Mouse (Mus musculus): Measurements from ENCODE around the gene Adgrb3. TPM values are rescaled to one million over a fixed set of nuclear protein-coding genes. Genes with fewer than 3 reads are reported as not detected.
"Not testable (repeated sequence)": the region's sequence is repeated elsewhere in the genome, so short reads cannot be mapped to it uniquely, and the experiment has no call there.

Gene Adgrb3
- polyA plus RNA-seq, 1 experiment from 2014 or later = 0.58 TPM

GRCm38 (mm10) chr1:25652717-25653116, 176.8 kb downstream of the Adgrb3 start:
- whole genome bisulfite sequencing = 86% methylated on average over 1 of the region's 1 CpGs
- H3K4me3 ChIP-seq (ENCODE audit: control insufficient read depth in 1 of 2, insufficient read depth in 1 of 2, low read depth in 1 of 2, low read length in 2 of 2) = no peak overlapping the region
- H3K27ac ChIP-seq (replicated peaks in 1 of 2; ENCODE audit: control insufficient read depth in 1 of 2, insufficient read depth in 1 of 2, low read depth in 2 of 2, low read length in 2 of 2) = no peak overlapping the region

GRCm38 (mm10) chr1:25644256-25644655, 185.3 kb downstream of the Adgrb3 start:
- no peaks in the 10 kb centered on the region for H3K9me3 ChIP-seq (ENCODE audit: control insufficient read depth, low read length)
- ATAC-seq (ENCODE audit: insufficient number of reproducible peaks, insufficient read depth, low FRiP score, low read depth) = no peak
- no peak overlapping the region for H3K27ac ChIP-seq (replicated peaks in 1 of 2; ENCODE audit: control insufficient read depth in 1 of 2, insufficient read depth in 1 of 2, low read depth in 2 of 2, low read length in 2 of 2)
- no peak overlapping the region for H3K9ac ChIP-seq (ENCODE audit: low read length)
- 84% methylated on average over 5 of the region's 5 CpGs for WGBS
- H3K4me3 ChIP-seq (ENCODE audit: control insufficient read depth in 1 of 2, insufficient read depth in 1 of 2, low read depth in 1 of 2, low read length in 2 of 2) = no peak overlapping the region
- no peaks in the 10 kb centered on the region for H3K4me1 ChIP-seq (ENCODE audit: control insufficient read depth in 2 of 2, insufficient read depth in 2 of 2, low read length in 2 of 2)
- no peaks in the 10 kb centered on the region for H3K36me3 ChIP-seq (ENCODE audit: control insufficient read depth, insufficient read depth, low read length)
- no peak overlapping the region for H3K4me2 ChIP-seq (ENCODE audit: low read length)
- no peaks in the 10 kb centered on the region for H3K27me3 ChIP-seq (ENCODE audit: control insufficient read depth, insufficient read depth, low read length)

More at GRCm38 (mm10) chr1:25652717-25653116, 176.8 kb downstream of the Adgrb3 start:
- no peak for ATAC-seq (ENCODE audit: insufficient number of reproducible peaks, insufficient read depth, low FRiP score, low read depth)
- H3K4me2 ChIP-seq (ENCODE audit: low read length) = no peak overlapping the region
- no peaks in the 10 kb centered on the region for H3K36me3 ChIP-seq (ENCODE audit: control insufficient read depth, insufficient read depth, low read length)
- no peak overlapping the region for H3K9ac ChIP-seq (ENCODE audit: low read length)
- H3K9me3 ChIP-seq (ENCODE audit: control insufficient read depth, low read length) = no peaks in the 10 kb centered on the region
- no peaks in the 10 kb centered on the region for H3K27me3 ChIP-seq (ENCODE audit: control insufficient read depth, insufficient read depth, low read length)
- no peaks in the 10 kb centered on the region for H3K4me1 ChIP-seq (ENCODE audit: control insufficient read depth in 2 of 2, insufficient read depth in 2 of 2, low read length in 2 of 2)

GRCm38 (mm10) chr1:25621458-25621857, 208.0 kb downstream of the Adgrb3 start:
- H3K36me3 ChIP-seq (ENCODE audit: control insufficient read depth, insufficient read depth, low read length) = no peaks in the 10 kb centered on the region
- H3K4me2 ChIP-seq (ENCODE audit: low read length) = no peak overlapping the region
- 50% methylated on average over 4 of the region's 4 CpGs for WGBS
- no peak overlapping the region for H3K9ac ChIP-seq (ENCODE audit: low read length)
- no peak overlapping the region for H3K27ac ChIP-seq (replicated peaks in 1 of 2; ENCODE audit: control insufficient read depth in 1 of 2, insufficient read depth in 1 of 2, low read depth in 2 of 2, low read length in 2 of 2)
- no peaks in the 10 kb centered on the region for H3K4me1 ChIP-seq (ENCODE audit: control insufficient read depth in 2 of 2, insufficient read depth in 2 of 2, low read length in 2 of 2)
- no peaks in the 10 kb centered on the region for H3K9me3 ChIP-seq (ENCODE audit: control insufficient read depth, low read length)
- no peak overlapping the region for H3K4me3 ChIP-seq (ENCODE audit: control insufficient read depth in 1 of 2, insufficient read depth in 1 of 2, low read depth in 1 of 2, low read length in 2 of 2)
- H3K27me3 ChIP-seq (ENCODE audit: control insufficient read depth, insufficient read depth, low read length) = no peaks in the 10 kb centered on the region
- ATAC-seq (ENCODE audit: insufficient number of reproducible peaks, insufficient read depth, low FRiP score, low read depth) = no peak

GRCm38 (mm10) chr1:25616954-25617353, 212.6 kb downstream of the Adgrb3 start:
- ATAC-seq (ENCODE audit: insufficient number of reproducible peaks, insufficient read depth, low FRiP score, low read depth) = no peak
- H3K27me3 ChIP-seq (ENCODE audit: control insufficient read depth, insufficient read depth, low read length) = no peaks in the 10 kb centered on the region
- H3K9ac ChIP-seq (ENCODE audit: low read length) = no peak overlapping the region
- H3K4me3 ChIP-seq (ENCODE audit: control insufficient read depth in 1 of 2, insufficient read depth in 1 of 2, low read depth in 1 of 2, low read length in 2 of 2) = no peak overlapping the region
- no peaks in the 10 kb centered on the region for H3K9me3 ChIP-seq (ENCODE audit: control insufficient read depth, low read length)
- no peaks in the 10 kb centered on the region for H3K36me3 ChIP-seq (ENCODE audit: control insufficient read depth, insufficient read depth, low read length)
- no peak overlapping the region for H3K4me2 ChIP-seq (ENCODE audit: low read length)
- H3K4me1 ChIP-seq (ENCODE audit: control insufficient read depth in 2 of 2, insufficient read depth in 2 of 2, low read length in 2 of 2) = no peaks in the 10 kb centered on the region
- H3K27ac ChIP-seq (replicated peaks in 1 of 2; ENCODE audit: control insufficient read depth in 1 of 2, insufficient read depth in 1 of 2, low read depth in 2 of 2, low read length in 2 of 2) = no peak overlapping the region

- H3K27ac ChIP-seq (replicated peaks in 1 of 2; ENCODE audit: control insufficient read depth in 1 of 2, insufficient read depth in 1 of 2, low read depth in 2 of 2, low read length in 2 of 2); H3K9me3 ChIP-seq (ENCODE audit: control insufficient read depth, low read length); ATAC-seq (ENCODE audit: insufficient number of reproducible peaks, insufficient read depth, low FRiP score, low read depth); H3K4me1 ChIP-seq (ENCODE audit: control insufficient read depth in 2 of 2, insufficient read depth in 2 of 2, low read length in 2 of 2); H3K36me3 ChIP-seq (ENCODE audit: control insufficient read depth, insufficient read depth, low read length); H3K27me3 ChIP-seq (ENCODE audit: control insufficient read depth, insufficient read depth, low read length); H3K4me3 ChIP-seq (ENCODE audit: control insufficient read depth in 1 of 2, insufficient read depth in 1 of 2, low read depth in 1 of 2, low read length in 2 of 2); H3K4me2 ChIP-seq (ENCODE audit: low read length); H3K9ac ChIP-seq (ENCODE audit: low read length): not testable (repeated sequence)
Measured at GRCm38 (mm10) chr1:25610776-25611175, 218.7 kb downstream of the Adgrb3 start.

GRCm38 (mm10) chr1:25598941-25599340, 230.6 kb downstream of the Adgrb3 start:
- no peak overlapping the region for H3K9ac ChIP-seq (ENCODE audit: low read length)
- H3K27me3 ChIP-seq (ENCODE audit: control insufficient read depth, insufficient read depth, low read length) = no peaks in the 10 kb centered on the region
- ATAC-seq (ENCODE audit: insufficient number of reproducible peaks, insufficient read depth, low FRiP score, low read depth) = no peak
- no peak overlapping the region for H3K4me3 ChIP-seq (ENCODE audit: control insufficient read depth in 1 of 2, insufficient read depth in 1 of 2, low read depth in 1 of 2, low read length in 2 of 2)
- H3K36me3 ChIP-seq (ENCODE audit: control insufficient read depth, insufficient read depth, low read length) = no peaks in the 10 kb centered on the region
- H3K4me1 ChIP-seq (ENCODE audit: control insufficient read depth in 2 of 2, insufficient read depth in 2 of 2, low read length in 2 of 2) = no peaks in the 10 kb centered on the region
- H3K9me3 ChIP-seq (ENCODE audit: control insufficient read depth, low read length) = no peaks in the 10 kb centered on the region
- H3K4me2 ChIP-seq (ENCODE audit: low read length) = no peak overlapping the region
- 71% methylated on average over 5 of the region's 5 CpGs for WGBS
- H3K27ac ChIP-seq (replicated peaks in 1 of 2; ENCODE audit: control insufficient read depth in 1 of 2, insufficient read depth in 1 of 2, low read depth in 2 of 2, low read length in 2 of 2) = no peak overlapping the region

- 54% methylated on average over 2 of the region's 2 CpGs for WGBS
- H3K27me3 ChIP-seq (ENCODE audit: control insufficient read depth, insufficient read depth, low read length) = no peaks in the 10 kb centered on the region
- no peak overlapping the region for H3K27ac ChIP-seq (replicated peaks in 1 of 2; ENCODE audit: control insufficient read depth in 1 of 2, insufficient read depth in 1 of 2, low read depth in 2 of 2, low read length in 2 of 2)
- H3K4me2 ChIP-seq (ENCODE audit: low read length) = no peak overlapping the region
- no peak for ATAC-seq (ENCODE audit: insufficient number of reproducible peaks, insufficient read depth, low FRiP score, low read depth)
- no peaks in the 10 kb centered on the region for H3K4me1 ChIP-seq (ENCODE audit: control insufficient read depth in 2 of 2, insufficient read depth in 2 of 2, low read length in 2 of 2)
- H3K4me3 ChIP-seq (ENCODE audit: control insufficient read depth in 1 of 2, insufficient read depth in 1 of 2, low read depth in 1 of 2, low read length in 2 of 2) = no peak overlapping the region
- no peak overlapping the region for H3K9ac ChIP-seq (ENCODE audit: low read length)
- no peaks in the 10 kb centered on the region for H3K36me3 ChIP-seq (ENCODE audit: control insufficient read depth, insufficient read depth, low read length)
- H3K9me3 ChIP-seq (ENCODE audit: control insufficient read depth, low read length) = no peaks in the 10 kb centered on the region
Measured at GRCm38 (mm10) chr1:25588568-25589118, 240.9 kb downstream of the Adgrb3 start.

GRCm38 (mm10) chr1:25581698-25582097, 247.8 kb downstream of the Adgrb3 start:
- Histone ChIP-seq H3K4me2 (ENCODE audit: low read length) (no peak overlapping the region), H3K27me3 (ENCODE audit: control insufficient read depth, insufficient read depth, low read length) (no peaks in the 10 kb centered on the region), H3K4me3 (ENCODE audit: control insufficient read depth in 1 of 2, insufficient read depth in 1 of 2, low read depth in 1 of 2, low read length in 2 of 2) (no peak overlapping the region), H3K9me3 (ENCODE audit: control insufficient read depth, low read length) (no peaks in the 10 kb centered on the region), H3K36me3 (ENCODE audit: control insufficient read depth, insufficient read depth, low read length) (no peaks in the 10 kb centered on the region), H3K4me1 (ENCODE audit: control insufficient read depth in 2 of 2, insufficient read depth in 2 of 2, low read length in 2 of 2) (no peaks in the 10 kb centered on the region), H3K27ac (replicated peaks in 1 of 2; ENCODE audit: control insufficient read depth in 1 of 2, insufficient read depth in 1 of 2, low read depth in 2 of 2, low read length in 2 of 2) (no peak overlapping the region), H3K9ac (ENCODE audit: low read length) (no peak overlapping the region)
- no peak for ATAC-seq (ENCODE audit: insufficient number of reproducible peaks, insufficient read depth, low FRiP score, low read depth)
- WGBS = 77% methylated on average over 1 of the region's 1 CpGs
